Mouse (Mus musculus) spleen, adult 2 months (tissue): ENCODE data around the gene Ccdc62.

Source experiments
- CTCF ChIP-seq: fragments of 200-500 bp; IDR thresholded peaks from 2 replicates; pipeline ENCODE4 v1.5.1; 2011; ENCODE audit warnings: mild to moderate bottlenecking, inconsistent platforms; ENCODE audit not compliant: insufficient read depth, insufficient read length, insufficient replicate concordance; ENCODE audit errors: extremely low read depth
- POLR2A ChIP-seq: fragments of 200-500 bp; IDR thresholded peaks from 2 replicates; pipeline ENCODE4 v1.6.1; 2011; ENCODE audit warnings: low read depth, low read length, inconsistent platforms

DNA sequence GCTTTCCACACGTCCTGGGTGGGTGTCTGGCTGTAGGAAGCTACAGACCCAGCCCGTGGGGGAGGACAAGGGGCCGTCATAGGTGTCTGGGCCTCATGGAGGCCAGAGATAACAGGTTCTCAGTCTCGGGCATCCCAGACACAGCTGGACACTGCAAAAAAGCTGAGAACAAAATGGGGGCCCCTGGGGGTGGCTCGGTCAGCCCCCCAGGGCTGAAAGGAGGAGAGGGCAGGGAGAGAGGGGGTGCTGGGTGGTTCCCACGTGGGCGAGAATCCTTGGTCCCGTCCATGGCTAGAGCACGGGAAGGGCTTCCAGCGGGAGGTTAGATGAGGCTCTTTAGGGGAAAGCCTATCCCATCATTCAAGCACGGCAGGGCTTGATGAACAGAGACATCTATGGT lies 52.4 kb downstream of the Ccdc62 start:
- TF ChIP-seq POLR2A (no peak), CTCF (no peak)
